23 mouse cellular contexts compared by ENCODE assay signal in genomic region chr14:120441836-120442235, GRCm38 (mm10). TPM values are rescaled to one million over a fixed set of nuclear protein-coding genes. Genes with fewer than 3 reads are reported as not detected.
A peak's percentile ranks its signal among the peaks of the same experiment; 100 is the strongest.
DNase-seq lines count a peak whose midpoint lies in the region; ATAC-seq and TF ChIP-seq lines count a peak whose summit lies in the region.
"Had no signal": no experiment of that assay in that cellular context is flagged by ENCODE, and none has a peak within 500 bp of the region (broad histone marks: within the 10 kb centered on the region; RNA-seq: fewer than 3 reads in every experiment).

No protein-coding gene starts in this region.

- TF ChIP-seq POLR2A in small intestine, adult 2 months (IDR thresholded peaks at IDR 0.05; ENCODE audit: low read depth, low read length), result no peak

- H3K36me3 ChIP-seq in midbrain, postnatal 0 days (ENCODE audit: insufficient read depth, low read length), result no peaks in the 10 kb centered on the region
- H3K36me3 ChIP-seq in midbrain, embryonic 11.5 days (ENCODE audit: control insufficient read depth, insufficient read depth, low read length), result no peaks in the 10 kb centered on the region
- H3K36me3 ChIP-seq in intestine, embryonic 15.5 days, result peaks cover 3% of the 10 kb centered on the region; the same call in 1 of the 2 replicates
- no peaks in the 10 kb centered on the region for H3K36me3 ChIP-seq in small intestine, adult 2 months (ENCODE audit: control insufficient read depth, insufficient read depth, low read length)
- H3K36me3 ChIP-seq: G1E; hindbrain, embryonic 13.5 days; liver, embryonic 13.5 days; midbrain, embryonic 15.5 days had no signal

- no peak for DNase-seq in frontal cortex, postnatal 36 days (ENCODE audit: low spot score in 2 of 2)
- DNase-seq in midbrain, postnatal 0 days (ENCODE audit: low spot score), result peak; percentile 16
- no peak for DNase-seq in midbrain, embryonic 11.5 days (ENCODE audit: low spot score, missing footprints)
- DNase-seq in adrenal gland, postnatal 36 days, result no peak
- DNase-seq in urinary bladder, postnatal 10 days (ENCODE audit: low spot score), result no peak
- DNase-seq: adrenal gland, postnatal 10 days; cerebellum, adult 18-20 months; gastrocnemius, adult 2 months; kidney, adult 9 months; kidney, postnatal 10 days; liver, embryonic 13.5 days; lung, adult 18-20 months; lung, postnatal 14 days had no signal

- no peaks in the 10 kb centered on the region for H3K27me3 ChIP-seq in midbrain, postnatal 0 days (ENCODE audit: insufficient read depth, low read length)
- no peaks in the 10 kb centered on the region for H3K27me3 ChIP-seq in midbrain, embryonic 11.5 days (ENCODE audit: control insufficient read depth, insufficient read depth, low read length)
- no peaks in the 10 kb centered on the region for H3K27me3 ChIP-seq in intestine, embryonic 15.5 days (replicated peaks)
- H3K27me3 ChIP-seq in small intestine, adult 2 months (ENCODE audit: control insufficient read depth, insufficient read depth, low read length), result no peaks in the 10 kb centered on the region
- H3K27me3 ChIP-seq: heart, embryonic 15.5 days; hindbrain, embryonic 13.5 days; limb, embryonic 12.5 days; liver, embryonic 13.5 days; midbrain, embryonic 15.5 days; Patski had no signal

- H3K4me2 ChIP-seq in midbrain, postnatal 0 days (ENCODE audit: low read depth, low read length, poor library complexity, severe bottlenecking), result no peak overlapping the region
- H3K4me2 ChIP-seq in midbrain, embryonic 11.5 days, result no peak overlapping the region
- no peak overlapping the region for H3K4me2 ChIP-seq in intestine, embryonic 15.5 days (replicated peaks)
- H3K4me2 ChIP-seq: heart, embryonic 15.5 days; hindbrain, embryonic 13.5 days; limb, embryonic 12.5 days; liver, embryonic 13.5 days; midbrain, embryonic 15.5 days had no signal

- H3K4me3 ChIP-seq in midbrain, postnatal 0 days (ENCODE audit: low read depth, low read length), result no peak overlapping the region
- H3K4me3 ChIP-seq in midbrain, embryonic 11.5 days (ENCODE audit: low read depth, low read length), result no peak overlapping the region
- no peak overlapping the region for H3K4me3 ChIP-seq in intestine, embryonic 15.5 days (replicated peaks)
- no peak overlapping the region for H3K4me3 ChIP-seq in small intestine, adult 2 months (ENCODE audit: low read depth, low read length)
- H3K4me3 ChIP-seq: gastrocnemius, adult 2 months; heart, embryonic 15.5 days; hindbrain, embryonic 13.5 days; limb, embryonic 12.5 days; liver, embryonic 13.5 days; midbrain, embryonic 15.5 days had no signal

- WGBS in midbrain, postnatal 0 days, result 86% methylated on average over 13 of the region's 13 CpGs
- WGBS in midbrain, embryonic 11.5 days, result 90% methylated on average over 13 of the region's 13 CpGs
- WGBS in intestine, embryonic 15.5 days, result 70% methylated on average over 13 of the region's 13 CpGs
- WGBS in small intestine, adult 2 months, result 29% methylated on average over 13 of the region's 13 CpGs

- peak; percentile 35 for ATAC-seq in frontal cortex, adult (ENCODE audit: low TSS enrichment)
- no peak for ATAC-seq in midbrain, postnatal 0 days (ENCODE audit: low FRiP score)
- ATAC-seq in midbrain, embryonic 11.5 days (ENCODE audit: low FRiP score), result no peak
- peak; percentile 81 for ATAC-seq in intestine, embryonic 15.5 days
- ATAC-seq: forebrain, embryonic 14.5 days; midbrain, embryonic 15.5 days; Patski had no signal

- H3K4me1 ChIP-seq in midbrain, postnatal 0 days (ENCODE audit: insufficient read depth, low read length), result no peaks in the 10 kb centered on the region
- H3K4me1 ChIP-seq in midbrain, embryonic 11.5 days (ENCODE audit: control insufficient read depth, insufficient read depth, low read length), result no peaks in the 10 kb centered on the region
- no peaks in the 10 kb centered on the region for H3K4me1 ChIP-seq in intestine, embryonic 15.5 days (replicated peaks)
- peaks cover 6% of the 10 kb centered on the region; the same call in 1 of the 2 replicates for H3K4me1 ChIP-seq in small intestine, adult 2 months (ENCODE audit: control insufficient read depth, insufficient read depth, insufficient read length, low read length)
- H3K4me1 ChIP-seq: heart, embryonic 15.5 days; hindbrain, embryonic 13.5 days; limb, embryonic 12.5 days; liver, embryonic 13.5 days; midbrain, embryonic 15.5 days had no signal

- no peak overlapping the region for H3K9ac ChIP-seq in midbrain, postnatal 0 days (replicated peaks; ENCODE audit: low read length, poor library complexity, severe bottlenecking)
- no peak overlapping the region for H3K9ac ChIP-seq in midbrain, embryonic 11.5 days (ENCODE audit: low read length)
- no peak overlapping the region for H3K9ac ChIP-seq in intestine, embryonic 15.5 days
- H3K9ac ChIP-seq: heart, embryonic 15.5 days; hindbrain, embryonic 13.5 days; limb, embryonic 12.5 days; liver, embryonic 13.5 days; midbrain, embryonic 15.5 days had no signal

- H3K9me3 ChIP-seq in midbrain, postnatal 0 days (ENCODE audit: low read length), result no peaks in the 10 kb centered on the region
- H3K9me3 ChIP-seq in midbrain, embryonic 11.5 days (ENCODE audit: control insufficient read depth, low read length), result no peaks in the 10 kb centered on the region
- no peaks in the 10 kb centered on the region for H3K9me3 ChIP-seq in intestine, embryonic 15.5 days
- H3K9me3 ChIP-seq: heart, embryonic 15.5 days; hindbrain, embryonic 13.5 days; midbrain, embryonic 15.5 days had no signal

- TF ChIP-seq CTCF in midbrain, postnatal 0 days (IDR thresholded peaks at IDR 0.05), result no peak
- TF ChIP-seq CTCF in small intestine, adult 2 months (IDR thresholded peaks at IDR 0.05; ENCODE audit: extremely low read depth, insufficient read length, insufficient replicate concordance, low read depth, low read length), result no peak

- H3K27ac ChIP-seq in midbrain, postnatal 0 days (ENCODE audit: low read depth, low read length), result no peak overlapping the region
- H3K27ac ChIP-seq in midbrain, embryonic 11.5 days (ENCODE audit: low read depth, low read length), result no peak overlapping the region
- no peak overlapping the region for H3K27ac ChIP-seq in intestine, embryonic 15.5 days
- peak overlapping the region; percentile 71 for H3K27ac ChIP-seq in small intestine, adult 2 months (ENCODE audit: insufficient read depth, low read depth, low read length)
- H3K27ac ChIP-seq: gastrocnemius, adult 2 months; heart, embryonic 15.5 days; hindbrain, embryonic 13.5 days; limb, embryonic 12.5 days; liver, embryonic 13.5 days; midbrain, embryonic 15.5 days had no signal

RNA-seq across cellular contexts. Expression of gene Rap2a, which starts 36.4 kb away (rescaled TPM):
- 50.4 and 51.4 TPM in 2 replicates for total RNA-seq in midbrain, postnatal 0 days (2014; rRNA removed)
- polyA plus RNA-seq in midbrain, postnatal 0 days (2015; fragmentation: Nextera tagmentation; extraction: Ambion mirVana), result 22.9 and 25.6 TPM in 2 replicates
- 19.7 TPM in 2 replicates for polyA plus RNA-seq in midbrain, embryonic 11.5 days (2014; fragmentation: Nextera tagmentation; extraction: Ambion mirVana)
- polyA plus RNA-seq in intestine, embryonic 15.5 days (2015; fragmentation: Nextera tagmentation; extraction: Ambion mirVana), result 19.8 and 20.8 TPM in 2 replicates
- 4.1 and 13.3 TPM in 2 replicates for polyA plus RNA-seq in small intestine, adult 2 months (2012; rRNA removed)
- total RNA-seq in adrenal gland, postnatal 36 days (2021), result 10 to 100 TPM; 20.9 to 23.5 TPM

Comparison
In these comparisons a context has a peak if more than half of its experiments do, and no peak if none do; other contexts are left out.
1. ATAC-seq: peak in frontal cortex, adult (single experiment) and intestine, embryonic 15.5 days (single experiment); none in midbrain, postnatal 0 days (single experiment) and midbrain, embryonic 11.5 days (single experiment).